Mouse (Mus musculus) right cerebral cortex, postnatal 4 days (tissue): ENCODE data around the gene Gsc.
A peak's percentile ranks its signal among the peaks of the same experiment; 100 is the strongest.
"Not testable (repeated sequence)": the region's sequence is repeated elsewhere in the genome, so short reads cannot be mapped to it uniquely, and the experiment has no call there.

Source experiments
- DNase-seq: peaks from one replicate; pipeline ENCODE4 v3.0.0-alpha.2; 2022

Gene Gsc

DNA sequence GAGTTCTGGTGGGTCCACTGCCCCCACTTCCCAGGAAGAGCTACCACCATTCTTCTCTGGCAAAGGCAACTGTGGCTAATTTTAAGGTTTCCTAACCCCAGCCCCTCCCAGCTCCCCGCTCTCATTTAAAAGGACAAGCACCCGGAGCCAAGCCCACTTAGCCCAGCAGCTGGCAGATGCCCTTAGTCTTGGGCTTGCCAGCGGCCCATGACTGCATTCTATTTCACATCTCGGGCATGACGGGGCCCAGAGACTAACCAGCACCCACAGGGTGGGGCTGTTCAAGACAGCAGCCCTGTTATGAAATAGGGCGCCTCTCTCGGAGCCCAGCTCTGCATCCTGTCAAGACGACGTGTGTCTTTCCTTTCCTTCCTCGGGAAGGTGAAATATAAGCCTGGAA, 22.9 kb downstream of the Gsc start:
- no peak for DNase-seq

DNA sequence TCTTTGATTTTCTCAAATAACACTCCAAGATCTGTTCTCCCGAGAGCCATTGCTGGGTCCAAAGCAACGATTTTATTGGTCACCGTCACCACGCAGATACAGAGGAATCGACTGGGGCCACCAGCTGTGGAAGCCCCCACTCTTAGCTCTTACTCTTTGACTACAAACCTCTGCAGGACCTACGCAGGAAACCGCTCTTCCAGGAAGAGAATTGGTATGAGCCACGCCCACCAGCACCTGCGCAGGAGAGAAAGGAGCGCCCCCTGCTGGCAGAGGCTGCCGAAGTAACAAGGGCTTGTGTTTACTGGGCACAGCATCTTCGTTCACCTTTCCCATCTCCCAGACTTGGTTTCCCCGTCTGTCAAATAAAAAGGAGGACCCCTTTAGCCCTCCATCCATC, 25.0 kb downstream of the Gsc start:
- DNase-seq = peak; percentile 65

DNA sequence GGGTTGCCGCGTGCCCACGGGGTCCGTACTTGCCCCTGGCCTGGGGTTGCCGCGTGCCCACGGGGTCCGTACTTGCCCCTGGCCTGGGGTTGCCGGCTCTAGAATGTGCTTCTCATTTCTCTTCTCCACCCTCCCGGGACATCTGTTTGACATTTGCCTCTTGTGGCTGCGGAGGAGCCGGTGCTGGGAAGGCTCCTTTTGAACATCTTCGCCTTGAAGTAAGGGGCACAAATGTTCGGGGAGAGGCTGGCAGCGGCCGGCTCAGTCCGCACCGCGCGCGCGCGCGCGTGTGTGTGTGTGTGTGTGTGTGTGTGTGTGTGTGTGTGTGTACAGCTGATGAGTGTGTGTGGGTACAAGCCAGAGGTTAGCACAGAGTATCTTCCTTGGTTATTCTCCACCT, 26.1 kb downstream of the Gsc start:
- DNase-seq = not testable (repeated sequence)

DNA sequence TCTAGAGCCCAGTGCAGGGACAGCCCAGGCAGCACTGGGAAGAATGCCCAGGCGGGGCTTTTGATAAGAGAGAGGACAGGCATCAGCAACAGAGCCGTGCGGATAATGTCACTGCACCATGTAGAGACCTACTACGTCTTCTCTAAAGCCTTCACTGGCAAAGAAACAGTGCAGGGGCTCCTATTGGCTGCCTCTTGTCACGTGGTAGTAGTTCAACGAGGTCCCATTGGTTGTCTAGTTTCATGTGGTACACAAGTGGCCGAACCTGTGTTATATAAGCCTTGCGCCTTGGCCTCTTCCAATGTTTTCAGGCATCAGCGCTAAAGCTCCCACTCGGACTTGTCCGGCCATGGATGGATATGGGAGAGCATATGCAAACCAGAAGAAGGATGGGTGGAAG, 29.4 kb downstream of the Gsc start:
- DNase-seq = no peak

DNA sequence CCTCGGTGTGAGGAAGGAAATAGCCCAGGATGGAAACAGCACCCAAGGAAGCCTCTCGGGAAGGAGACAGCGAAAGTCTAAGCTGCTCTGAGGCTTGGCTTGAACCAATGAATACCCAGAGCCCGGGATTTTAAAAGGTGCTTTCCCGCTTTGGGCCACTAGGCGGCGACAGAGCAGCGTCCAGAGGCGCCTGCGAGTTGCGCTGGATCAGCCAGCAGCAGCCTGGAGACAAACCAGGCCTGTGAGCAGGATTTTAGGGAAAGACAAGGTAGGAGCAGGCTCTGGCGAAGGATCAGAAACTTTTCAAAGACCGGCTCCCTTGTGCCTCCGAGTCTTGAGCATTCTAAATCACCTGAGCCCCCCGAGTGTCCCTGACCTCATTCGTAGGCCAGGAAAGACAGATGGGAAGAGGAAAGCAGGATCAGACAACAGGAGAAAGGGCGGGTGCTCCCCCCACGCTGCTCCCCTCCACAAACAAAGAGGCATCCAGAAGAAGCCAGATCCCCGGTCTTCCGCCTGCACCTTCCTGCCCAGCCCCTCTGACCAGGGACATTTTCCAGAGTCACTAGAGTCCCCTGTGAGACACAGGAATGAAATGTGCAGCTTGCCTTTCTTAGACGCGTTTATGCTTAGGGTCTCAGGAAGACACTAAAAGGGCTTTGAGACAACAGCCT, 32.9 kb downstream of the Gsc start:
- peak; percentile 93 for DNase-seq

DNA sequence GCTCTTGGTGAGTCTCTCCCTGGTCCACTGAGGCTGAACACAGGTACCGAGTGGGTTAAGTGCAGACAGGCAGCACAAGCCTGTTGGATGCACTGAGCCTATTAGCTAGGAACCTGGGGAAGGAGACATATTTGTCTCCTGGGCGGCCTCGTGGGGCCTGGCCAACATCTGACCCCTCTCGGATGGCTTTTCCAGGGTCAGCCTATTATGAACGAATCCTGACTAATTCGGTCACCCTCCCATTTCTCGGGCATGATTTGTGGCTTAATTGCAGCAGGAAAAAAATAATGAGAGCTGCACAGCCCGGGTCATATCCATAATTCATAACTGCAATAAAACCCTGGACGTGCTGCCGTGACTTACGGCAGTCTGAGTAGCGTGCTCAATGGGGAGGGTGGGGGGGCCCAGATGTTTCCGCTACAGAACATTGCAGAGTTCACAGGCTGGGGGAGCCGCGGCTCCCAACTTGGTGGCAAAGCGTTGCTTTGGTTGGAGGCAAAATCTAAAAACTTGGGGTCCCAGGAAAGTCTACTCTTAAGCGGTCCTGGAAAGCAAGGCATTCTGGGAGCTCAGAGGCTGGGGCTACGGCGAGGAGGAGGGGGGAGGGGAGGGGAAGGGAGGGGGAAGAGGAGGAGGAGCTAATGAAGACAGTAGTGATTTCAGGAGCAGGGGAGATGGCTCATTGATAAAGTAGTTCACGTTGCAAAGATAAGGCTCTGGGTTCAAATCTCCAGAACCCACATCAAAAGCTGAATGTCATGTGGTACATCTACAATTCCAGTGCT, 39.0 kb downstream of the Gsc start:
- DNase-seq = no peak

DNA sequence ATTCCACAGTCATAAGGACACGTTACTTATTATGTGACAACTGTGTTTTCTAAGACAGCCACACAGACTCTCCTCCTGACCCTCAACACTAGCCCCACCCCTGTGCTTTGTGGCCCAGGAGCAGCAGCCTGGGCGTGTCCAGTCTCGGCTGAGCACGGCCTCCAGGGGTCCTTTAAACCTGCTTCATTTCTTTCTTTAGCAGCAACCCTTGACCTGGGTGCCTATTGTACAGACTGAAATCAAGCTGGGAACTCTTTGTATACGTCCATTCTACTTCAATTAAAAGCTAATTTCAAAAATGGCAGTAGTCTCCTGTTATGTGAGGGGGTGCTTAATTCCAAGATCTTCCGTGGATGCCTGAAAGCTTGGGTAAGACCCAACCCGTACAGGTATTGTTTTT, 39.9 kb downstream of the Gsc start:
- DNase-seq = no peak

DNA sequence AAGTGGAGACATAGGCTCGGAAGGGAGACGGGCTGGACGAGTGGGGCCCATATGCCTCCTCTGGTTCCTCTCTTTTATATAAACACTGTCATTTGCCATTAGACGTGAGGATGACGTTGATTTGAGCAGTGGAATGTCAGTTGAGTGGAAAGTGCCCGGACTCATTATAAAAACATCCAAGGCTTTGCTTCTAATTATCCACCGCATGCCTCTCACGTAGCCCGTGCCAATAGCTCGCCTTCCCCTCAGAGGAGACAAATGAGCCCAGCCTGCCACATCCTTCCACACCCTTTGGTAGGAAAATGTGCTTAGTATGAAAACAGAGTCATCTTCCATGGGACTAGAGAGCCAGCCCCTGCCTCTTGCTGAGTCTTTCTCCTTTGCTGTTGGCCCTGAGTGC, 41.8 kb downstream of the Gsc start:
- no peak for DNase-seq

DNA sequence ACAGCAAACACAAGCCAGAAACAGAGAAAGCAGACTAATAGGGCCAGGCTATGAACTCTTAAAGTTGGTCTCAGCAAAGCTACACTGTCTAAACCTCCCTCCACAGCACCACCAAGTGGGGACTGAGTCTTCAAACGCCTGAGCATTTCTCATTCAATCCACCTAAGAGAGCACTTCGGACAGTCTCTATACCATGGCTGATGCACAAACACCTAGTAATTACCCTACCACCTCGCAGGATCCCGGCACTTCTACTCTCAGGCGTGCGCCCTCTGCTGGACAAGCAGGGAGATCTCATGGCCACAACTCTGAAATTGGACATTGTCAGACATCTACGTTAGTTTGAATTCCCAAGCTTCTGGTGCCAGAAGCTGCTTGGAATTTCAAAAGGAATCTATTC, 46.2 kb downstream of the Gsc start:
- DNase-seq = peak; percentile 39

DNA sequence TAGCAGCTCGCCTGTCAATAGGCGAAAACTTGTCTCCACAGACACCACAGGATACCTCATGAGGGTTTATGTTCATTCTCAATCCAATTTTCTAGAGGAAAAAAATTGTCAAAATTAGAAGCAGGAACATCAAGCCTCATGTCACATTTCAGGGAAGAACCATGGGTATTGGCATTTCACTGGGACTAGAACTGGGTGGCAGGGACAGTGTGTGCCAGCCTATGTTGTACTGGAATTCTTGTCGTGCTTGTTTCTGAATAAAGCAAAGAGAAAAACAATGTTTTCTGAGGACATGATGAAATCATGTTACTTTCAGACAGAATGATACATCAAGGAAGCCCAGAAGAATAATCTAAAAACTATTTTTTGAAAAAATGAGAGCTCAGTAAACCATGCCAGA, 47.5 kb downstream of the Gsc start:
- DNase-seq = no peak

DNA sequence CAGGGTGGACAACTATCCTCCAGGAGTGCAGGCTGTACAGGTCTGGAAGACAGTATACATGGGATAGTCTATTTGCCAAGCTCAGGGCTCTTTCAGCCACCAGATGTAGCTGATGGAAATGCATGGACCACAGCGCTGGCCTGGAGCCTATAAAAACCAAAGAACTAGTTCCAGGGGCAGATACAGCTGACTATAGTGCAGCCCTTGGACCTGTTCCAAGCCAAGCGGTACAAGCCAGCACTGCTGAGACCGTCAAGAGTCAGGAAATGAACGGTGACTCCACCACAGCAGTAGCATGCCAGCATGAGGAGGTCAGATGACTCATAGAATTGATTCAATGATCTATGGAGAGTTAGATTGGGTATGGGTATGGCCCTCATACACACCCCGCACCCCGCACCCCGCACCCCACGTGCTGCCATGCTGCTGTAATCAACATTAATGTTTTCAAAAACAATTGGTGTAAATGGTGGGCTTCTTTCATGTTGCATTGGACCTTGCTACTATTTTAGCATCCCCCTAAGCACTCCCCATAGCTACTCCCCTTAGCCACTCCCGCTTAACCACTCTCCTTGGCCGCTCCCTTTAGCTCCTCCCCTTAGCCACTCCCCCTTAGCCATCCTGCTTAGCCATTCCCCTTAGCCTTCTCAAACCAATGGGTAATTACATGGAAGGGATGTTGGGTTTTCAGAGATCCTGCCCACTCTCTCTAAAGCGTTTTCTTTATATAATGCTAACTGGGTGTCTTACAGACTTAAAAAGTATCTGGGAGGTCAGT, 50.3 kb downstream of the Gsc start:
- DNase-seq = no peak
